Mouse (Mus musculus) urinary bladder, postnatal 10 days (tissue): ENCODE measurements around the gene Nav2.

Experiments used
- DNase-seq: peaks from one replicate; pipeline ENCODE4 v3.0.0; 2022; ENCODE audit warnings: low spot score

Gene Nav2

GRCm38 (mm10) chr7:49006886-49007285 is 98.4 kb downstream of the Nav2 start:
- no peak for DNase-seq

GRCm38 (mm10) chr7:49010739-49011138 is 102.2 kb downstream of the Nav2 start:
- DNase-seq, result no peak

- DNase-seq, result no peak
Observed at GRCm38 (mm10) chr7:49012027-49012426, 103.5 kb downstream of the Nav2 start.

- no peak for DNase-seq
Observed at GRCm38 (mm10) chr7:49014480-49014879, 106.0 kb downstream of the Nav2 start.

- no peak for DNase-seq
Observed at GRCm38 (mm10) chr7:49015297-49015696, 106.8 kb downstream of the Nav2 start.

GRCm38 (mm10) chr7:49016088-49016487 is 107.6 kb downstream of the Nav2 start:
- no peak for DNase-seq

DNA sequence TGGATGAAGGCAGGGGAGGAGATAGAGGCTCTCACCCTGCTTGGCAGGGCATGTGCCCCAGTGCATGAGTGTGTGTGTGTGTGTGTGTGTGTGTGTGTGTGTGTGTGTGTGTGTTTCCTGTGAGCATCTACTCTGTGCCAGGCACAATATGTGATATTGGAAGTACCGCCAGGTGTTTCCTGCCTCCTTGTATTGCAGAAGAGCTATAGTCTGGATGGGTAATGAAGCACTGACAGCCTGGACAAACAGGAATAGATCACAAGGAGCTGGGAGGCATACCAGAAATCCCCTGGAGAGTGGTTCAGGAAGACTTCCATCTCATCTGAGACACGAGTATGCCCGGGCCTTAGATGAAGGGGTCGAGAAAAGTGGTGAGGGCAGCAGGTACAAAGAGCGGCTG is 109.3 kb downstream of the Nav2 start:
- DNase-seq, result no peak

DNA sequence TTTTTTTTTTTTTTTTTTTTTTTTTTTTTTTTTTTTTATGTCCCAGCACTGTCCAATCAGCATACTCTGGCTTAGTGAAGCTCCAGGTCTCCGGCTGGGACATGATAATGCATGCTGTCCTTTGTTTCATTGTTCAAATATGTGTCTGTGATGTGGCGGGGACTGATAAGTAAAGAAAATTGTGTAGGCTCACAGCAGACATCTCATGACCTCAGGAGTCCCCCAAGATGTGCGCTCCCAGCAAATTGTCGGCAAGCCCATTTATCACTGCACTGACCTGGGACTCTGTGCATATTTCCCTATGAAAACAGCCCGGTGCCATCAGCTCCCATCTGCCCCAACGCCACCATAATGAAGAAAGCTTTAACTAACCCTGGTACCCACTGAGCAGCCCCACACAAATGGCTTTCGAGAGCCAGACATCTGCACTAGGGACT is 110.0 kb downstream of the Nav2 start:
- DNase-seq, result no peak

DNA sequence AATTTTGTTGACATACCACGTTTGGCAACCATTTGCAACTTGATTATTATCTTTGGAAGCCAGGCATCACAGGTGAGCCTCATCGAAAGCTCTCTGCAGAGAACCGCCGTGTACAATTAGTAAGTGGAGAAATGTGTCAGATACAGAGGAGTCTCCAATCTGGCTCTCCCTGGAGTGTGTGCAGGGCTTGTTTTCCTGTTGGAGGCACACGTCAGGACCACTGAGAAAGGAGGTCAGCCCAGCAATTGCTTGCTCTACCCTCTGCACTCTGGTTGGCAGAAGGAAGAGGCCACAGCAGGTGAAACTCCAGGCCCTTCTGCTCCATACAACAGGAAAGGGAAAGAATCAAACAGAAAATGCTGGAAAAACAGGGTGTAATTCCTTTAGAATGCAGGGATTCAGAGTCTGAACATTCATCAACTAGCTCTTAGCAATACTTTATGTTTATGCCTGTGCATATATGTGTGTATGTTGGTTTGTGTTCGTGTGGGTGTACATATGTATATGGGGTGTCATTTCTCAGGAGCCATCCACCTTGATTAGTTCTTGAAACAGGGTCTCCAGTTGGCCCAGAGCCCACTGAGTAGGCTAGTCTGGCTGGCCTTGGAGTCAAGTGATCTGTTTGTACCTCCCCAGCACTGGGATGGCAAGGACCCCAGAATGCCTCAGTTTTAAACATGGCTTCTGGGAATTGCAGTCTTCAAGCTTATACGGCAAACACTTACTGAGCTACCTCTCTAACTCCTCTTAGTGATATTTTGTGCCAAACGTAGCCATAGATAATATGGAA is 116.7 kb downstream of the Nav2 start:
- DNase-seq, result no peak

- no peak for DNase-seq
Observed at GRCm38 (mm10) chr7:49025991-49026390, 117.5 kb downstream of the Nav2 start.

- DNase-seq, result no peak
Observed at GRCm38 (mm10) chr7:49026466-49026865, 118.0 kb downstream of the Nav2 start.

DNA sequence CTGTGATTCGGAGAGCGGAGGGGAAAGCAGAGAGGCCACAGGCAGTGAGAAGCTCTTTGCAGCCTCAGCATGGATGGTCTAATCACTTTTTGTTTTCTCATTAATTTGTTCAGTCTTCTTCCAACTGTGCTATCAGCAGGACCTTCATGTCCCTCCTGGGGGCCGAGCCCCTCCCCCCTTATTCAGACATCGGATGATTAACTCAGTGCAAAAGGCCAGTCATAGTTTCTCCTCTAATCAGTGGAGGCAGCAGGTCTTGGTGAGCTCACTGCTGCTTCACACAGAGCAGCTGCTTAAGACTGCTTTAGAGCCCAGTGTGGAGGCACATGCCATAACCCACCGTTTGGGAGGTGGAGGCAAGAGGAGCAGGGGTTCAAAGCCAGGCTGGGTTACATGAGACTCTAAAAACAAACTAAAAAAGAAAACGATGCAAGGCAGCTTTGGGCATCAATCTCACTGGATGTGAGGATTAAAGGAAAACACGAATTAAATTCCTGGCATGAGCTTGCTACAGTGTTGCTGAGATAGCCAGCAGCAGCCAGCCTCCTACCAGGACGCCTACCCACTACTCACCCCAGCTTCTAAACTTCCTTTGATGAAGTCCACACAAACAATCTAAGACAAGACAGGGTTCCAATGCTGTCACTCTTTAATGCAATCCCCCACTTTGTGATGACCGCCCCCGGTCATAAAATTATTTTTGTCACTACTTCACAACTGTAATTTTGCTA is 120.9 kb downstream of the Nav2 start:
- no peak for DNase-seq

GRCm38 (mm10) chr7:49032216-49032615 is 123.7 kb downstream of the Nav2 start:
- no peak for DNase-seq

- no peak for DNase-seq
Observed at GRCm38 (mm10) chr7:49034253-49034652, 125.7 kb downstream of the Nav2 start.

DNA sequence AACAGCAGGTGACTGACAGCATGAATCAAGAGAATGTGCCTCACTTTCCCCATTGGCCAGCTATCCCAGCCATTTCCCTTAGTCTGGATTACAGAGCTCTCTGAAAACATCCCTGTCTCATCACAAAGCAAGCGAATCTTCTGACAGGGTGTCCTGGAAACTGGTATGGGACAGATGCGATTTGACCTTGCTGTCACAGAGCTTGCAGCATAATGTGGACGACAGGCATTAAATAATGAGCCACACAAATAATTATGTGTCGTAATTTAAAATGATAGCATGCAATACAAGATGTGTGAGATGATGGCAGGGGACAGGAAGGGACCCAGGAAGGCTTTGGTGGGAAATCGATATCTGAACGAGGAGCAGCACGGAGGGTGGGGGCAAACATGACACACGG is 131.6 kb downstream of the Nav2 start:
- DNase-seq, result no peak

GRCm38 (mm10) chr7:49041334-49042070 is 133.0 kb downstream of the Nav2 start:
- no peak for DNase-seq

DNA sequence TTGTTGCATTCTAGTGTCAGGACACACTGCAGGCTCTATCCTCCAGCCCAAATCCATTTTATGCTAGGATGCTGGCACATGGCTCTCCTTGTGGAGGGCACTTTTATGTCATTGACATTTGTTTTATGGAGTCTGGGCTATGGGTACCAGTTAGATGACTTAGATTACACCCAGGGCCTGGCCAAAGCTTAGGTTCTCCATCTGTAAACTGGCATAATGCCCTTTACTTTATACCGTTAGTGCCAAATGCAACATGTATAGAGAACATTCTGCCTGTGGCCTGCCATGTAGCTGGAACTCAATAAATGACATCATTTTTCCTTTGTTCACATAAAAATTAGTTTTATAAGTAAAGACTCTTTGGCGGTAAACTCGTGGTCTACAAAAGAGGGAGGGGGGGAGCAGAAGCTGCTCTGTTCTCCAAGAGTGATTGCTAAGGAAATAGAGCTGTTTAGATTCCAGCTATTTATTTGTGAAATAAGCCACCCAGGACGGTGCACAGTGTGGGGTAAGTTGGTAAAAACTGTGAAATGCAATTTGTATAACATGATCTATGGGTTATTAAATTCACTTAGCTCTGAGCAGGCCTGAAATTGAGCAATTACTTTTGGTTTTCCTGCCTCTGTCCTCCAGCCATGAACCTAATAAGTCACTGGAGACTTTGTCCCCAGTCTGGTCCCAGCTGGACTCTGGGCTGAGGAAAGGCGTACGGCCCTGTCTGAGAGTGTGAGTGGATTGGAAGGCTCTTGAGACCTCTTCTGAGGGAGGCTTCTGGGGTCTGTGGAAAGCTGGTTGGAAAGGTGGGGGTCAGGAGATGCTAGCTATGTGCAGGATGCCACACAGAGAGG is 137.2 kb downstream of the Nav2 start:
- DNase-seq, result no peak

GRCm38 (mm10) chr7:49046347-49046989 is 138.0 kb downstream of the Nav2 start:
- no peak for DNase-seq

DNA sequence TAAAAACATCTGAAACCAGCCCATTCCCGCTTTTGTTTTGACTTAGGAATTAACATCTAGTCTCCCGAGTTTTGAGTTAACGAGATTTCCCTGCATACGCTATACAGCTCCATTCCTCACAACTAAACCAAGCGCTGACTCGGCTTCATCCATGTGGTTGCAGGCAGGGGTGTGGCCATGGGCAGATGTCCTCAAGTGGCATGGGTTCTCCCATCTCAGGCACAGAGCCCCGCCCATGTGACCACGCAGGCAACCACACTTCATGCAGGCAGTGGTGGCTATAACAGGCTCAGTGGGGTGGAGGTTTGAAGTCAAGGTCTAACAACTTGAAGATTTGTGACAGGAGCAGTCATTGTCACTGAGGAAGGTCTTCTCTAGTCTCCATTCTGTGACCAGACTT is 138.8 kb downstream of the Nav2 start:
- no peak for DNase-seq

DNA sequence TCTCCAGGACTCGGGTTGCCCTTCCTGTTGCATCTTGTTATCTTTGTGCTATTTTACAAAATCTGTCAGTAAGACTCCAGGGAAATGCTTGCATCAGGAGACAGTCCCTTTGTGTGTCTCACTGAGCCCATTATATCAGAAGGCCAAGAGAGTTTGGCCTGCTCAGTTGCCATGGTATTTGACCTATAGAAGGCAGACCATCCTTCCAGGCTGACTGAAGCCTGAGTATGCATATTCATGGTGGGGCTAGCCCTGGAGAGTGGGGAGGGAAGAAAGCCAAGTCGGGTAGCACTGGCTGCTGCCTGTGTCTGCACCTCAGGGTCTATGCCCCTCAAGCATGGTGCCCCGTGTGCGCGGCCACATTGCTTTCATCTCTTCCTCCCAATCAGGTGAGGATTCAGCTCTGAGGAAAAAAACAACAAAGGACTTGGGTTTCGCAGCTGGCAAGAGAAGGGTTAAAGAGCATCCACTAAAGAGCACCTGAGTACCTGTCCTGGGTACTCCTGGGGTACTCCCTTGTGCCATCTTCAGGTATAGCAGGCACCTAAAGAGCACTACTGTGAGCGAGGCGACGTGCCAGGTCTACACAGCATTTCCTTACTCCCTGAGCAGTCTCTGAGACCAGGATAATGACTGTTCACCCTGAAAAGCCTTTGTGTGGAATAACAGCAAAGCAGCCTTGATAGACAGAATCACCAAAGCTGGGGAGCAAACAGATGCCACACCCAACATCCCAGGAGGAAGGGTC is 144.5 kb downstream of the Nav2 start:
- DNase-seq, result no peak

GRCm38 (mm10) chr7:49055273-49055672 is 146.8 kb downstream of the Nav2 start:
- no peak for DNase-seq
